Mouse (Mus musculus) WW6 (cell line): ENCODE data around the gene Piga.

Source experiments
- DNase-seq: peaks from one replicate; pipeline ENCODE4 v3.0.0-alpha.2; 2013; ENCODE audit warnings: low read depth, low spot score

Gene Piga

DNA sequence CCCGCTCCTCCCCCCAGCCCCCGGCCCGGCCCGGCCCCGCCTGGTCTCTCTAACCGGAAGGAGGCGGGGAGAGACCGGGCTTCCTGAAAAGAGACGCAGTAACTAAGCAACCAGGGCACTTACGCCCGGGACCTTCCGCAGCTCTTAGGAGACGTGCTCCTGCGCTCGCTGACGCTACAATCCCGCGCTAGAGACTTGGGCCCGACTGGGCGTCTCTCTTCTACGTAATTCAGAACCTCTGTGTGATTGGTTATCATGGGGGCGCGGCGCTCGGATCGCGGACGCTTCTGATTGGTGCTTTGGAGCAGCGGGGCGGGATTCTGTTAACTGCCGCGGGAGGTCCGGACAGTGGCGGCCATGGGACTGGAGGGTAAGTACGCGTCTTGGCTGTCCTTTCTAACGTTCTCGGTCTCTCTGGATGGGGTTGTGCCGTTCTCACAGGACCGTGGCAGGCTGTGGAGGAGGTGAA, at the start of gene Piga:
TSS of gene Piga (plus strand) at position 317 of the 469 bp plus-strand sequence.
- DNase-seq: peak; percentile 80

DNA sequence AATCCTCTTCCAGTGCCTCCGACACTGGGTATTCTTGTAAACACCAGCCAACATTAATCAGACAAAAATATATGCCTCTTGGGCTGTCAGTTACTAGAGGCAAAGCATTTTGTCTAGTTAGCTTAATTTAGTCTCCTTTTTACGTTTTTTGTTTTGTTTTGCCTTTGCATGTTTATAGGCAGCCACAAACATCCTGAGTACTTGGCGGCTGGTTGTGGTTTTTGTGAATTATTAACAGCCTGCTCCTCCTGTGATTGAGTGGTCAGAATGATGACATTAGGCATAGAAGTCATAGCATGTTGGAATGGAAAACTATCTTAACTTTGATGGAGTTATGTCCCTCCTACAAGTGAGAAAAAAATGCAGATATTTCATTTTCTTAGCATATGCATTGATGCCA, 49.0 kb upstream of the Piga start:
- DNase-seq: no peak

DNA sequence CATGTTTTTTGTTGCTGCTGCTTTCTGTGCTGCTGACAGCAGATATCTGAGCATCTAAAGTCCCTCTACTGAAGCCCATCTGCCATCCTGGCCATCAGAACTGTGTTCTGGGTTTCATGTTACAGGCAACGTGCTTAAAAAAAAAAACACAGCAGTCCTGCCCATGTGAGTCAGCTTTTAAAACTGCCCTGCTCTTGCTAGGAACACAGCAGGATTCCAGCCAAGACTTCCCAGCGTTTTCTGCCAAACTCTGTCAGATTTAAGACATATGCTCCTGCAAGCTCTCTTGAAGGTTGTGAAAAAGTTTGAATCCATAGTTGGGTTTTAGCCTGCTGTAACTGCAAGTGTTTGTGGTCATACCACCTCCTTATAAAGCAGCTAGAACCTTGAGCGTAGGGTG, 46.5 kb upstream of the Piga start, which contains the start of gene Vegfd:
TSS of gene Vegfd (plus strand) at position 298 of the 400 bp plus-strand sequence.
- no peak for DNase-seq

DNA sequence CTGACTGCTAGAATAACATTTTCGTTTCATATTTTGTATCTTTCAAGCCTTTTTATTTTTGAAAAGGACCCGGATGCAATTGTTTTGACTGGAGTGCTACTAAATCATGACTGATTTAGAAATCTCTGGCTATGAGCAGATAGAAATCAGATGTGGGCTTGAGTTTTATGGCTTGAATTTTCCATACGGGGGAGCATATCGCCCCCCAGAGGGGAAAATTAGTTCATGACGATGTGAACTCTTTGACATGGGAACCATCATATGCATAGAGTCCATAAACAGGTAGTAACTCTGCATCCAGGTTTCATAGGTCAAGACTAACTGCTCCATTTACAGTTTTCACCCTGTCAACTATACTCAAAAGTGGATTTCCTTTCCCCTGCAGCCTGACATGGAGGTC, 45.0 kb upstream of the Piga start:
- no peak for DNase-seq

DNA sequence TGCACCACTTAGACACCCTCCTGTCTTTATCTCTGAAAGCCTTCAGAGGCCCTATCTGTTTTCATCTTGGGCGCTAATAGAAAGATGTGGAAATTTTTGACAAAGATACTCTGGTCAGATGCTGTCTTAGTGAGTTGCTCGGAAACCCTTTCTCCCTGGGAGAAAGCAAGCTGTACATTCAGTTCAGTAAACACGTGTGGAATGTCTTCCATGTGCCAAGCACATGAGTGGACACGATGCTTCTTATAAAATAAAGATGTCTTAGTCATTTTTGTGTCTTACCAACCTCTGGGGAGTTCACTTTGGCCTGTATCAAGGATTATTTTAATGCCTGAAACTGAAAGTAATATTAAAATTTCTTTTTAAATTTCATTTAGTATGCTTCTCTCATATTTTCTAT, 39.9 kb upstream of the Piga start:
- DNase-seq: no peak

DNA sequence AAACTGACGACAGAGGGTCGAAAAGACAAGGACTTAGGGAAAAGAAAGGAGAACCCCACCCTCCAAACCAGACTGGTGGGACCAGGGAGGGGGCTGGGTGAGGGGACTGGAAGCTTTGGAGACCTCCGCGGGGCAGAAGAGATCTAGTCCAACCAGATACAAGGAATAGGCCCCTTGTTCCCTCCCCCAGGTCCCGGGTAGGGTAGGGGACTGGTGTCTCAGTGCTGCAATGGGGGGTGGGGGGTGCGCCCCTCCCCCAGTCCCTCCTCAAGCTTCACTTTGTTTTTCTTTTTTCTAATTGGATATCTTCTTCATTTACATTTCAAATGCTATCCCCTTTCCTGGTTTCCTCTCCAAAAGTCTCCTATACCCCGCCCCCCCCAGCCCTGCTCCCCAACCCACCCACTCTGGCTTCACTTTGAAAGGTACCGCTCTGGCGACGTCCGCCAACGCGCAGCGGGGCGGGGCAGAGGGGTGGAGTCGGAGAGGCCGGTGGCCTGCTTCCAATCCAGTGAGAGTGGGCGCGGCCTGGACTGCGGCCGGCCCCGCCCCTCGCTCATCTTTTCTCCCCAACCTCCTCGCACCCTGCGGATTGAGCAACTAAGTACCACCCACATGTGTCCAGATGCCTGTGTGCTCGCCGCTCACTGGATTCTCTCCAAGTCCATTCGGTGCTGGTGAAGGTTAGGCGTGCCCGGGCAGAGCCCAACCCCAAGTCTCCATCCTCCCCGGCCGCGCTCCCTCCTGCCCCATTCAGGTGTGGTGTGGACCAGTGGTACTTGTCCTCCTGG, 37.8 kb upstream of the Piga start:
- peak; percentile 80 for DNase-seq

DNA sequence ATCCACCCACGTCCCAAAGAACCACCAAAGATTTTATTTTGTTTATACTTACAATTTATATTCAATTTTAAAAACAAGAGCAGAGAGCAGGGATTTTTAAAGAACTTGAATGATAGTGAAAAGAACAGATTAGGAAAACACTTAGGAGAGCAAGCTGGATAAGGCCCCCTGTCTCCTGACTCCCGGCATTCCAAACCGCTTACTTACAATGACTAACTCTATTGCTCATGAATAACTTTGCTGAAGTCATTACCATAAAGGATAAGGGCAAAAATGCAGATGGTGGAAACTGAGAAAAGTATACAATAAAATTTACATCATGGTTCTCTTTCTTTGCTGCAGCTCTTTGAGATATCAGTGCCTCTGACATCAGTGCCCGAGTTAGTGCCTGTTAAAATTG, 25.5 kb upstream of the Piga start:
- no peak for DNase-seq

DNA sequence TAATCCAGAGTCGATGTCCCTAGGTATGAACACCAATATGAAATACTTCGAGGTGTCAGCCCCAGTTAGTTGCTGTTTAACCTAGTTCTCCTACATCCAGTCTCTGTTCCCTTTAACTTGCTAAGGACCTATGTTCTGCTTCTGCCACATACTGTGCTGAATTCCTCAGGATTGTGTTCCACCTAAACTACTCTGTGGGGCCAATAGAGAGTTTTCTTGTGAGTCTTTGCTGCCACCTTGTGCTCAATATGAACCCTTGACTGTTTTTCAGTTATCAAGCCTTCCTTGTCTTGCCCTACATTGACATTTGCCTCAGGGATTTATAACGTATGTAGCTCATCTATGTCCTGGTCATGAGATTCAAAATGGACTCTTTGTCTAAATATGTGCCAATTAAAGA, 21.1 kb upstream of the Piga start:
- no peak for DNase-seq

DNA sequence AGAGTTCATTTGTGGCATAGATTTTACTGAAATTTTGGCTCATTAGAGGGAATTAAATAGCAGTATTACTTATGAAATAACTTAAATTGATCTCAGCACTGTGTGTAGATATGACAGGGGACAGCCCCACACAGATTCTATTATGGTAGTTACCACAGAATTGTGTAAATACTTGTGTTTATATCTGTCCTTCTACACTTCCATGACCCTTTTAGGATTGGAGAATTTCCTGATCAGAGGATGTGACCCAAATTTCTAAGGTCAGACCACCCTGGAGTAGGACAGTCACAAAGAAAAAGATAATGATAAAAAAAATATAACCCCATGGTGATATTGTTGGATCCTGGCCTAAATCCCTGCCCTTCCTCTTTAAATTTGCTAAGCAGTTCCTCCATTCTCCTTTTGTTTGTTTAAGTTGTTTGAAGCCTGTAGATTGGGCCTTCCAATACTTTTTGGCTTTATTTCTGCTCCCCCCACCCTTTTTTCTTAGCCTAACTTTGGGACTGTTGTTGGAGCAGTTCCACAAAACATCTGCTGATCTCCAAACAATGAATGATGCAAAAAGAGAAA, 14.4 kb upstream of the Piga start:
- no peak for DNase-seq

DNA sequence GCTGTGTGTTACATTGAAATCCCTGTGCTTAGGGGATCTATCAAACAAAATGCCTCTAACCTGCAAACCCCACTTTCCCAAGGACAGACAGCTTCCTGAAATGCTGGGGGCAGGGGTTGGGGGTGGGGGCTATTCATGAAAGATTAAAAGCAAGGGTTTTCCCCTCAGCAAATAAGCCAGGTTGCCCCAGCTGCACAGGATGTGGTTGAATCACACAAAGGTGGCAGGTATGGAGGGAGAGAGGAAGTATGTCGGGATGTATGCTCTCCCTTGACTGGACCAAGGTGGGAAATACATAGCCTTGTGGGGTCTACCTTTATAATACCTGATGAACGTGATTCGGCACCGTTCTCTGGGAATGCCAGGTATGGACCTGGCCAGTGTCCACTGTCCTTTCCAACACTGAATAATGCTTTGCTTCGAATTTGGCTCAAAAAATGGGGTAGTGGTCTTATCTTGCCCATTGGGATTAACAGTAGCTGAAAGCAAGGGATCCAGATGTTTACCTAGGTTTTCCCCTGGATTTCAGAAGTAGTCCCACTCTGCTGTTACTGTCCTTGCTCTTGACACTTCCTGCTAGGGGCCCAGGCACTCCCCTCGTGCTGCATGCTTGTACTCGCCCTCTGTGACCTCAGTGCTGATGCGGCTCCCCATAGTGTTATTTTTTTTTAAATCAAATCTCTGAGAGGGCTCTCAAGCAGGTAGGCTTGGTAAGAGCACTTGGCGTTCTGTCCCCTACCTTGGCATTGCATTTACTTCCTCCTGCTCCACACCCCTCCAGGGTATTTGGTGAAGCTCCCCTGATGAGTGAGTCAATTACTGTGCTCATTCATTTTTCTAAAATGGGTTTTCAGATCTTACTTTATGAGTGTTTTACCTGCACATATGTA, 13.2 kb upstream of the Piga start:
- no peak for DNase-seq

DNA sequence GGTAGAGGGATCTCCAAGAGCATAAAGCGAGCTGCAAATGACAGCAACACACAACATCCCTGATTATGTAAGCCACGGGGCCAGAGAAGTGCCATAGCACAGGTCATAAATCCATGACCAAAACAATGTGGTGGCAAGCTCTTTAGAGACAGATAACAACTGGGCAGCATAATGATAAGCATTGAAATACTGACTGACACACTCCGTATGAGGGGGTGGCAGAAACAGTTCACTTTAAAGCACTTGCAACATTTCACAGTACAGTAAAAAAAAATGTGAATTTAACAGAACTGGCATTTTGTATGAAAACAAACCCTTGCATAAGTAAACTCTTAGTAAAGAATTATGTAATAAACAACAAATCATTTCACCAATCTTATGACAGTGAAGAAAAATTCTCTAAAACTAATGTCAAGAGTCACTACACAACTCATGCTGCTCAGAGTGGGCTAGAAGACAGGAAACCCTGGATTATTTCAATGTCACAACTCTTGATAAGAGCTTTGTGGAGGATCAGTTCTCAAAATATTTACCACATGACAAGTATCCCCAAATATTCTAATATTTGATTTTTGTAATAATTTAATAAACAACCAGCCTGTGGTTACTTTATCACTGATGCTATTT, 11.2 kb upstream of the Piga start:
- no peak for DNase-seq

DNA sequence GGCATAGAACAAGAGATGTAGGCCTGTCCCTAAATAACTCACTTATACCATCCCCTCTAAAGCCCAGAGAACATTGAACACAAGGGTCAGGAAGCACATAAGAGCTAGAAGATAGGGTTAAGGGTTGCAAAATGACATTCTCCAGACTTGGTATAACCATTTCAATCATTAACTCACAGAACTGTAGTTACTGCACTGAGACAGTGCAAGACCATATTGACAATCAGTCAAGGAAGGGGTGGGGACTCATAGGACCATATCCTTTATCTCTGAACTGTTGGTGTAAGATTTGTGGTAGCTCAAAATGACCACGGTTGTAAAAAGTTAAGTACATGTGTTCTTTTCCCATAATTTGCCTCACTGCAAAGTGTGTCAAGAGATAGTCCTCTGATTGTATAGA, 9.0 kb upstream of the Piga start:
- no peak for DNase-seq

DNA sequence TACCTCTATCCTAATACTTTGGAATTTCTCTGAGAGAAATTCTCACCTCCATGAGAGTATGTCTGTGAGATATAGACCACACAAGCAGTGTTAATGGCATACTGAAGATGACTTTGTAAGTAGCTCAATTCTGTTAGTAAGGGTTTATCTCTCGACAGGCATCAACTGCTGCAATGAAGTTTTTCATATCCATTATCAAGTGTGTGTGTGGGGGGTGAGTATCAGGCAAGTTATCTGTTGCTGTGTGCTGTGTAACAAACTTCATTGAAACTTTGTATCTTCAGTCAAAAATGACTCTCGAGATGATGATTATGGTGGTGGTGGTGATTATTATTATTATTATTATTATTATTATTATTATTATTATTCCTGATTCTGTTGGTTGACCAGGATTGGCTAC, 2.8 kb upstream of the Piga start:
- no peak for DNase-seq

DNA sequence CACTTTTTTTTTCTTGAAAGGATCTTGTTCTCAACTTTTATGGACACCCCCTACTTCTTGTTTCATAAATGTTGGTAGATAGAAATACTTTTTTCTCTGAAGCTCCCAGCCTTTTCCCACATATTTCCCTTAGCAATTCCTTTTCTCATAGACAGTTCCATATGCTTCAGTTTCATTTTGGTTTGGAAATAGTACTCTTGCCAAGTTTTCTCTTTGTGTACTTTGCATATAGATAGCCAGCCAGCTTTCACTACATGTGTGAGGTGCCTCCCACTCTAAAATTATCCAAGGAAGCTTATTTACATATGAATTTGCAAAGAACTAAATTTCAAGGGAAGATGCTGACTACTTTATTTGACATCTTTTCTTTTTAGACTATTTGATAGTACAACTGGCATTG, 1.6 kb upstream of the Piga start:
- DNase-seq: no peak

DNA sequence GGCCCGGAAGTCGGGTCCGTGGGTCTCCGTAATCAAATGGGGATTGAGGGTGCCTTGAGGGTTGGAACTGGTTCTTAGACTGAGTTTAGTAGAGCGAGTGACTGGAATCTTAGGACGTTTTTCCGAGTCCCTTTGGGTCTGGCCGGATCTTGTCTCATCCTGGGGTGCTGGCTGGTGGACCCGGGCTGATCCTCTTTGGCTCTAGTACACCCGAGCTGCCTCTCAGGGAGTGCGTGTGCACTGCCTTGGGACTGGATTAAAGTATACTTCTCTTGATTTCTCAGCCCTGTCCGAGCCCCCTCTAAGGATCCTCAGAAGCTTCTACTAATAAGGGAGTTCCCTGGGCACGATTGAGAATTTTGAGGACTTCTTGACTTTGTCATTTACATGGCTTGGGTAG, 368 bp downstream of the Piga start:
- DNase-seq: no peak

DNA sequence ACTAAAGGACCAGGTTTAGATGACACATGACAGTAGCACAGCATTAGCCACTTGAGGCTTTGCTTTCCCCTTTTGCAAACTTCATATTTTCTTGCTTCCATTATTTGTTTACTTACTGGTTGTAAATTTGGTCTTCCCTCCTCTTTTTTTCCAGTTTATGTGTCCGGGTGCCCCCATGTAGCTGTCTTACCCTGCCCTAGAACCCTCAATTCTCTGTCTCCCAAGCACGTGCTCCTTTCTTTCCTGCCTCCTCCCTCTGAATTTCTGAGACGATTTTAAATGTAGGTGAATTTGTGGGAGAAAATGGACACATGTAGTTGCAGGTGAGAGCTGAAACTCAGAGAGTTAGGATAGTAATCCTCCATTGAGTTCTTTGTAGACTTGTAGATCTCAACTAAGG, 931 bp downstream of the Piga start:
- DNase-seq: no peak

DNA sequence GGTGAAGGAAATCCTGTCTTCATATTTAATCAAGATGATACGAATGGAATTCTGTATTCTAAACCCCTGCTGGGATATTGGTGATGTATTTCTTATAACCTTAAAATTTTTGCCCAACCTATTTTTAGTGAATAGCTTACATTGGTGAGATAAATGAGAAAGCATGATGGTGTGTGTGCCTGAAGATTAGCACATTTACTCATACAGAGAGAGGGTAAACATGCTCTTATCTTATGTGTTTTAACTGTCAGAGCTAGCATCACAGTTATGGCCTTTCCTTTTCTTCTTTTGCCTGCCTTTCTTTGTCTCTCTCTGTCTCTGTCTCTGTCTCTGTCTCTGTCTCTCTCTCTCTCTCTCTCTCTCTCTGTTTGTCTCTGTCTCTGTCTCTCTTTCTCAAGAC, 5.2 kb downstream of the Piga start:
- no peak for DNase-seq

DNA sequence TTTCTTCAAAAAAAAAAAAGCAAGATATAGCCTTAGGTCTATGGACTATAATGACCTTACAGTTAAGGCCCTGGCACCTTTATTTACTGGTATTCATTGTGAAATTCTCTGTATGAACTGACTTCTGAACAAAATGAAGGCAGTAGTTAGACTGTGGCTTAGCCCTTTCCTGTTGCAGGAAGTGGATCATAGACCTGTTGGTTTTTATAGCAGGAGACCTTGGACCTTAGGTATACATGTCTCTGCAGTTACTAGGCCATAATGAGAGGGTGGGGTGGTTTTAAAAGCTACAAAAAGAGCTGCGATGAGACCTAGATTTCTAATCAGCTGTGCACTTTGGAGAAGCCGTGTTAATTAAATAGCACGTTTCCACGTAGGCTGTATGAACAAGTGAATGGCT, 7.7 kb downstream of the Piga start:
- no peak for DNase-seq

DNA sequence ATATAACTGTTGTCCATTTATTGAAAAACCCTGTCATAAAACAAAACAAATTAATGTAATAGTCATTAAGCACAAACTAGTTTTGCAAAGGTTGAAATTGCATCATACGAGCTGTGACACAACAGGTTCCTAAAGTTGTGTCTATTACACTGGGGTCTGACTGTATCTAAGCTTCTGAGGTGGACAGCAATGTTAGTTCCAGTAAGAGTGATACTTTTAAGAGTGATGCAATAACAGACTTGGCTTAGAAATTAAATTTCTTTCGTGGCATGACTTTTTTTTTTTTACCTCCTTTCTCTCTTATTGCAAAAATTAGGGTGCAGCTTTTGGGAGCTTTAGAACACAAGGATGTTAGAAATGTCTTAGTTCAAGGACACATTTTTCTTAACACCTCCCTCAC, 8.6 kb downstream of the Piga start:
- no peak for DNase-seq

DNA sequence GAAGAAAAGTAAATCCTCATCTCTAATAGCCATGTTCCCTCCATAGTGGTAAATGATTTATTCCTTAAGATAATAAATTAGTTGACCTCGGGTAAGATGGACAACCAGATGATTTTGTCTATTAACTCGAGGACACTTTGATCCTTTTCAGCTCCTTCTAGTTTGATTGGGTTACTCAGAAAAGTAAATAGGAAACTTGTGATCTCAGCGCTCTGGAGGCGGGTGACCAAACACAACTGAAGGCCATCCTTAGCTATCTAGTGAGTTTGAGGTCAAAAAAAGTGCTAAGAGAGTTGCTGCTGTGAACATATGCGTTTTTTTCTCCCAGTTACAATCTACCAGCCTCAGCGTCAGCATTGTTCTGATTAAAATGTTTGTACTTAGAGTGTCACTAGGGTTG, 11.0 kb downstream of the Piga start:
- no peak for DNase-seq

DNA sequence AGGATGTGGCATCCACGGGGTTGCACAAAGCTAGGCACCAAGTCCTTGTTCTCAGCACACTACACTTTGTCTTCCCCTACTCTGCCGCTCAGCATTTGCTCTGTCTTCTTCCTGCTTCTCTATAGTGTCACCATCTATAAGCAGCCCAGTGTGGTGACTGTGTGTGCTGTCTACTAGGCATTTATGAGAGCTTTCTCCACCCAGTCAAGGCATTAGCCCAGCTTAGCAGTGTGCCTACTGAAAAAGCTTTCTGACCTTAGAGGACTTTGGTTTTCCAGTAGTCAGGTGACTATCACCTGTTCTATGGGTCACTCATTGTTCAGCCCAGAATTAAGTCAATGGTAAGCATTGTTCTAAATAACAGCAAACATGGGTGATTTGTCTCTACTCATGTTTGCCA, 11.5 kb downstream of the Piga start:
- DNase-seq: no peak

DNA sequence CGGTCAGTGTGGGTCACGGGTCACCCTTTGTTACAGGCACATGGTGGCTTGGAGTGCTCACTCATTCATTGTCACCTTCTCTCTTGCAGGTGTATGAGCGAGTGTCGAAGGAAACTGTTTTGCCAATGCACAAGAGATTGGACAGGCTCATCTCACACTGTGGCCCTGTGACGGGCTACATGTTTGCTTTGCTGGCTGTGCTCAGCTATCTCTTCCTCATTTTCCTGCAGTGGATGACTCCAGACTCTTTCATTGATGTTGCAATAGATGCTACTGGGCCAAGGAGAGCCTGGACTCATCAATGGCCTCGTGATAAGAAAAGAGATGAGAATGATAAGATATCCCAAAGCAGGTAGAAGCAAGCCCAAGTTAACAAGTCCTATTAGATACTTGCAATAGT, 12.0 kb downstream of the Piga start:
- DNase-seq: no peak
